Mouse (Mus musculus): ENCODE data around the gene Tmem119. TPM values are rescaled to one million over a fixed set of nuclear protein-coding genes. Genes with fewer than 3 reads are reported as not detected.
"Not testable (repeated sequence)": the region's sequence is repeated elsewhere in the genome, so short reads cannot be mapped to it uniquely, and the experiment has no call there.

Tmem119 gene
- polyA plus RNA-seq, 1 experiment = 1.2 TPM

DNA sequence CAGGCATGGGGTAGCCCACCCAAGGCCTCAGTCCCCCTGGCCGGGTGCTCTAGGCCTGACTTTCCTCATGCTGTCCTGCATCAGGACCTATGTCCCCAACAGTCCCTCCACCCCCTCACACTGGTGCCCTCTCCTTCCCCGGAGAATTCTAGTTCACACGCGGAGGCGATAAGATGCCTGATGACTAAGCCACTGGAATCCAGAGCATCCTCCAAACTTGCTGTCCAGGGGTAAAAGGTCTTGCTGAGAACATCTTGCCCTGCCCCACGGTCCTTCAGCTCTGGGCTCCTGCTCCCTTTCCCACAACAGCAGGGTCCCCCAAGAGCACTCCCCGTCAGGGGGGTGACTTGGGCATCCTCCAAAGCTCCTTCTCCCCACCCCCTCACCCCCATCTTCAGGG lies 17.7 kb downstream of the Tmem119 start:
- H3K27ac ChIP-seq (ENCODE audit: insufficient read depth, low read length) = no peak overlapping the region
- H3K9ac ChIP-seq (ENCODE audit: low read depth, poor library complexity, severe bottlenecking) = no peak overlapping the region
- no peaks in the 10 kb centered on the region for H3K4me1 ChIP-seq (ENCODE audit: control insufficient read depth, insufficient read depth, low read length)
- H3K36me3 ChIP-seq (ENCODE audit: control insufficient read depth, insufficient read depth, low read length, poor library complexity, severe bottlenecking) = no peaks in the 10 kb centered on the region
- no peak for TF ChIP-seq CTCF (IDR thresholded peaks at IDR 0.05; ENCODE audit: low read depth, low read length)
- no peak for TF ChIP-seq EP300 (IDR thresholded peaks at IDR 0.05; ENCODE audit: insufficient read depth, low read depth, low read length)
- TF ChIP-seq POLR2A (IDR thresholded peaks at IDR 0.05; ENCODE audit: insufficient read depth, low read length) = no peak
- H3K4me3 ChIP-seq (ENCODE audit: low read depth, low read length) = no peak overlapping the region
- no peaks in the 10 kb centered on the region for H3K9me3 ChIP-seq (replicated peaks; ENCODE audit: control insufficient read depth, insufficient read depth, low read length, poor library complexity, severe bottlenecking)
- H3K27me3 ChIP-seq (ENCODE audit: control insufficient read depth, insufficient read depth, low read length, poor library complexity, severe bottlenecking) = no peaks in the 10 kb centered on the region

DNA sequence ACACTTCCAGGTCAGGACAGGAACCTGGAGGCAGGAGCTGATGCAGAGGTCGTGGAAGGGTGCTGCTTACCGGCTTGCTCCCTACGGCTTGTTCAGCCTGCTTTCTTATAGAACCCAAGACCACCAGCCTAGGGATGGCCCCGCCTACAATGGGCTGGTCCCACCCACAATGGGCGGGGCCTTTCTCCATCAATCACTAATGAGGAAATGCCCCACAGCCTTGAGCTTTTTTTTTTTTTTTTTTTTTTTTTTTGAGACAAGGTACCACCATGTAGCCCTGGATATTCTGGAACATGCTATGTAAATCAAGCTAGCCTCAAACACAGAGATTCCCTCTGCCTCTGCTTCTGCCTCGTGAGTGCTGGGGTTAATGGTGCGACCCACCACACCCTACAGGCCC lies 18.4 kb downstream of the Tmem119 start:
- Histone ChIP-seq H3K36me3 (ENCODE audit: control insufficient read depth, insufficient read depth, low read length, poor library complexity, severe bottlenecking) (no peaks in the 10 kb centered on the region), H3K27ac (ENCODE audit: insufficient read depth, low read length) (no peak overlapping the region), H3K4me1 (ENCODE audit: control insufficient read depth, insufficient read depth, low read length) (no peaks in the 10 kb centered on the region)

DNA sequence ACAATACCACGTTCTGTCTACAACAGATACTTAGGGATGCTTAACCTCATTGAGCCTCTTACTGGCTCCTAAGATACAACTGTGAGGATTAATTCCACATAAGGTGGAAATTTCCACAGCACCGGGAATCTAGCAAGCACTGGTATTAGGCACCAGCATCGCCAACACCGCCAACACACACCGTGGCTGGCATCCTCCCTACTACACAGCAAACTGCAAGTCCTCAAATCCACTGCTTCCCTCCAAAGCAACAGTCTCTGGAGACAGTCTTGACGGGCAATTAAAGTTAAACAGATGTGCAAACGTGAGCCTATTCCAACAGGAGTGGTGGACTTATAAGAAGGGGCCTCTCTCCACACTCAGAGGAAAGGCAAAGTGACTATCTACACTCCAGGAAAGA lies 19.1 kb downstream of the Tmem119 start:
- Histone ChIP-seq H3K4me1 (ENCODE audit: control insufficient read depth, insufficient read depth, low read length) (no peaks in the 10 kb centered on the region), H3K27ac (ENCODE audit: insufficient read depth, low read length) (no peak overlapping the region), H3K36me3 (ENCODE audit: control insufficient read depth, insufficient read depth, low read length, poor library complexity, severe bottlenecking) (no peaks in the 10 kb centered on the region), H3K27me3 (ENCODE audit: control insufficient read depth, insufficient read depth, low read length, poor library complexity, severe bottlenecking) (no peaks in the 10 kb centered on the region), H3K4me3 (ENCODE audit: low read depth, low read length) (no peak overlapping the region), H3K9ac (ENCODE audit: low read depth, poor library complexity, severe bottlenecking) (no peak overlapping the region), H3K9me3 (replicated peaks; ENCODE audit: control insufficient read depth, insufficient read depth, low read length, poor library complexity, severe bottlenecking) (no peaks in the 10 kb centered on the region)
- TF ChIP-seq POLR2A (IDR thresholded peaks at IDR 0.05; ENCODE audit: insufficient read depth, low read length) (no peak), CTCF (IDR thresholded peaks at IDR 0.05; ENCODE audit: low read depth, low read length) (no peak), EP300 (IDR thresholded peaks at IDR 0.05; ENCODE audit: insufficient read depth, low read depth, low read length) (no peak)

More for the DNA sequence above, 18.4 kb downstream of the Tmem119 start:
- Histone ChIP-seq H3K9me3 (replicated peaks; ENCODE audit: control insufficient read depth, insufficient read depth, low read length, poor library complexity, severe bottlenecking) (no peaks in the 10 kb centered on the region), H3K27me3 (ENCODE audit: control insufficient read depth, insufficient read depth, low read length, poor library complexity, severe bottlenecking) (no peaks in the 10 kb centered on the region), H3K9ac (ENCODE audit: low read depth, poor library complexity, severe bottlenecking) (no peak overlapping the region), H3K4me3 (ENCODE audit: low read depth, low read length) (no peak overlapping the region)
- no peak for TF ChIP-seq CTCF (IDR thresholded peaks at IDR 0.05; ENCODE audit: low read depth, low read length)

DNA sequence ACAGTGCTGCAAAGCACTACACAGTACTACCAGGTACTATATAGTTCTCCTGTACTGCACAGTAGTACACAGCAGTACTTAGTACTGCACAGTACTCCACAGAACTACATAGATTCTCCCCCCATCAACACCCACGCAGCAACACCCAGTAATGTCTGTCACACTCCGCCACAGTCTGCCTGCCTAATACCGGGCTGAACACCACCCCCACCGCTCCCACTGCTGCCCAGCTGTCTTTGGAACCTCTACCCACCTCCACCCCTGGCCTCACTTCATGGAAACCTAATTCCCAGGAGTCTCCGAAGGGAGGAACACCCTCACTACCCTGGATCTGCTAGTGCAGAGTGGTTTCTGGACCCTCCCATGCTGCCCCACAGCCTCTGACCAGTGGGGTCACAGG lies 19.6 kb downstream of the Tmem119 start:
- Histone ChIP-seq H3K9ac (ENCODE audit: low read depth, poor library complexity, severe bottlenecking) (no peak overlapping the region), H3K4me3 (ENCODE audit: low read depth, low read length) (no peak overlapping the region), H3K27me3 (ENCODE audit: control insufficient read depth, insufficient read depth, low read length, poor library complexity, severe bottlenecking) (no peaks in the 10 kb centered on the region), H3K27ac (ENCODE audit: insufficient read depth, low read length) (no peak overlapping the region), H3K4me1 (ENCODE audit: control insufficient read depth, insufficient read depth, low read length) (no peaks in the 10 kb centered on the region), H3K36me3 (ENCODE audit: control insufficient read depth, insufficient read depth, low read length, poor library complexity, severe bottlenecking) (no peaks in the 10 kb centered on the region), H3K9me3 (replicated peaks; ENCODE audit: control insufficient read depth, insufficient read depth, low read length, poor library complexity, severe bottlenecking) (no peaks in the 10 kb centered on the region)
- no peak for TF ChIP-seq POLR2A (IDR thresholded peaks at IDR 0.05; ENCODE audit: insufficient read depth, low read length)
- no peak for TF ChIP-seq EP300 (IDR thresholded peaks at IDR 0.05; ENCODE audit: insufficient read depth, low read depth, low read length)

DNA sequence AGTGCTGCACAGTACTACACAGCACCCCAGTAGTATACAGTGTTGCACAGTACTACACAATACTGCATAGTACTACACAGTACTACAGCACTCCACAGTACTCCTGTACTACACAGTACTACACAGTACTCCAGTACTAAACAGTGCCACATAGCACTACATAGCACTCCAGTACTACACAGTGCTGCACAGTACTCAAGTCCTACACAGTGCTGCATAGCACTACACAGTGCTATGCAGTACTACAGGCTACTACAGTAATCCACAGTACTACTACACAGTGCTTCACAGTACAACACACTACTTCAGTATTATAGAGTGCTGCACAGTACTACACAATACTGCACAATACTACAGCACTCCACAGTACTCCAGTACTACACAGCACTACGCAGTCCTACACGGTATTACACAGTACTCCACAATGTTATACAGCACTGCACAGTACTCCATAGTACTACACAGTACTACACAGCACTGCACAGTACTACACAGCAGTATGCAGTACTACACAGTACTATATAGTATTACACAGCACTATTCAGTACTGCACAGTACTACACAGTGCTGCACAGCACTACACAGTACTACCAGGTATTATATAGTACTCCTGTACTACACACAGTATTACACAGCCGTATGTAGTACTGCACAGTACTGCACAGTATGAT lies 20.1 kb downstream of the Tmem119 start:
- no peak overlapping the region for H3K9ac ChIP-seq (ENCODE audit: low read depth, poor library complexity, severe bottlenecking)
- TF ChIP-seq POLR2A (IDR thresholded peaks at IDR 0.05; ENCODE audit: insufficient read depth, low read length) (no peak), CTCF (IDR thresholded peaks at IDR 0.05; ENCODE audit: low read depth, low read length) (no peak), EP300 (IDR thresholded peaks at IDR 0.05; ENCODE audit: insufficient read depth, low read depth, low read length) (no peak)
- H3K27ac ChIP-seq (ENCODE audit: insufficient read depth, low read length) = no peak overlapping the region

DNA sequence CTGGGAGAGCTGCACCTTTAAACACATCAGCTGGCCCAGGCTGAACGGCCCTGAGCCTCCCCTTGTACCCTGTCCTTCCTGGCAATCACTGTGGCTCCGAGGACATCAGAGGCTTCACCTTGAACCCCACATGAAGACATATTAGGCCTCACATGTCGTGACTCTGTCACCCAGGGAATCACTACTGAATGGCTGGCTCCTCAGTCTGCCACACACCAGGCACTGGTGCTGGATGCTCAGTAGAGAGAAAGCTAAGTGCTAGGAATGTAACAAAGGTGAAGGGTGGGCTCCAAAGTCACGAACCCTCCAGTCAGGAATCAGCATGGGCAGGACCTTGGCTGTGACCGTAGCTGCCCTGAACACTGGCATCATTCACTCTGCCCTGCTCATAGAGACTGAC lies 20.7 kb downstream of the Tmem119 start:
- Histone ChIP-seq H3K9me3 (replicated peaks; ENCODE audit: control insufficient read depth, insufficient read depth, low read length, poor library complexity, severe bottlenecking) (no peaks in the 10 kb centered on the region), H3K9ac (ENCODE audit: low read depth, poor library complexity, severe bottlenecking) (no peak overlapping the region), H3K4me1 (ENCODE audit: control insufficient read depth, insufficient read depth, low read length) (no peaks in the 10 kb centered on the region), H3K36me3 (ENCODE audit: control insufficient read depth, insufficient read depth, low read length, poor library complexity, severe bottlenecking) (peaks cover 6% of the 10 kb centered on the region; the same call in 1 of the 2 replicates), H3K4me3 (ENCODE audit: low read depth, low read length) (no peak overlapping the region), H3K27me3 (ENCODE audit: control insufficient read depth, insufficient read depth, low read length, poor library complexity, severe bottlenecking) (no peaks in the 10 kb centered on the region), H3K27ac (ENCODE audit: insufficient read depth, low read length) (no peak overlapping the region)
- TF ChIP-seq CTCF (IDR thresholded peaks at IDR 0.05; ENCODE audit: low read depth, low read length) = no peak
- TF ChIP-seq POLR2A (IDR thresholded peaks at IDR 0.05; ENCODE audit: insufficient read depth, low read length) = no peak
- TF ChIP-seq EP300 (IDR thresholded peaks at IDR 0.05; ENCODE audit: insufficient read depth, low read depth, low read length) = no peak

More for the DNA sequence above, 20.1 kb downstream of the Tmem119 start:
- Histone ChIP-seq H3K27me3 (ENCODE audit: control insufficient read depth, insufficient read depth, low read length, poor library complexity, severe bottlenecking) (no peaks in the 10 kb centered on the region), H3K9me3 (replicated peaks; ENCODE audit: control insufficient read depth, insufficient read depth, low read length, poor library complexity, severe bottlenecking) (no peaks in the 10 kb centered on the region), H3K4me3 (ENCODE audit: low read depth, low read length) (no peak overlapping the region), H3K4me1 (ENCODE audit: control insufficient read depth, insufficient read depth, low read length) (no peaks in the 10 kb centered on the region), H3K36me3 (ENCODE audit: control insufficient read depth, insufficient read depth, low read length, poor library complexity, severe bottlenecking) (peaks cover 2% of the 10 kb centered on the region; the same call in 1 of the 2 replicates)

DNA sequence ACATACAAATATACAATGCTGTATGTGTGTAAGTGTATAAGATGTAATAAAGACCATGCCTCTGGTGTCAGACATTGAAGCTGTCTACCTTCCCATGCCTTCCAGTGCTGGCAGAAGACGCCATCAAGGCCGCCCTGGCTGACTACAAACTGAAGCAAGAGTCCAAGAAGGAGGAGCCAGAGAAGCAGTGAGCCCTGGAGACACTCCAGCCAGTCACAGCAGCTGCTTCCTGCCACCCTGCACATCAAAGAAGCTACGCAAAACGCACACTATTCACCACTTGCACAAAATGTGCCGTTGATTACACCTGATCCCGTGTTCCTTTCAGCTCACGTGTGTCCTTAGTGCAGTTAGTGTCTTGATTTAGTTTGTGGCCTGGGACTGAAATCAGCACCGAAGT lies 22.6 kb downstream of the Tmem119 start:
- H3K27ac ChIP-seq (ENCODE audit: insufficient read depth, low read length); H3K4me3 ChIP-seq (ENCODE audit: low read depth, low read length); H3K4me1 ChIP-seq (ENCODE audit: control insufficient read depth, insufficient read depth, low read length); H3K27me3 ChIP-seq (ENCODE audit: control insufficient read depth, insufficient read depth, low read length, poor library complexity, severe bottlenecking); H3K9ac ChIP-seq (ENCODE audit: low read depth, poor library complexity, severe bottlenecking); H3K9me3 ChIP-seq (replicated peaks; ENCODE audit: control insufficient read depth, insufficient read depth, low read length, poor library complexity, severe bottlenecking); H3K36me3 ChIP-seq (ENCODE audit: control insufficient read depth, insufficient read depth, low read length, poor library complexity, severe bottlenecking): not testable (repeated sequence)
